Mouse (Mus musculus): ENCODE results near the gene Itpr3.

DNA sequence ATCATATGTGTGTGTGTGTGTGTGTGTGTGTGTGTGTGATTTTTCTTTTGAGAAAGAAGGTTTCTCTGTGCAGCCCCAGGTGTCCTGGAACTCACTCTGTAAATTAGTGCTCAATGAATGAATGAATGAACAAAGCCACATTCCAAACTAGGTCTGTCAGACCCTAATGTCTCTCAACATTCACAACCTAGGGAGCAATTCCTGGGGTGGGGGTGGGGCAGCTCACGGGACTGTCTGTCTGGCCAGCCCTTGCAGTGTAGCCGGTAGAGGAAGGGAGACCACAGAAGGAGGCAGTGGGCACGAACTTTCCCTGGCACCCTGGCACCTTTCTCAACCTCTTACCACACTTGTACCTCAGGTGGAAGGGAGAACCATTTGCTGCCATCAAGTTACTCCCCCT lies 77.6 kb downstream of the Itpr3 start:
- TF ChIP-seq CTCF (IDR thresholded peaks at IDR 0.05; ENCODE audit: control insufficient read depth, insufficient read depth, low read length) (no peak), POLR2A (IDR thresholded peaks at IDR 0.05; ENCODE audit: borderline replicate concordance, control insufficient read depth, low read depth, low read length) (no peak)

Measured in bone marrow, adult 2 months (tissue).